Mouse (Mus musculus) spleen, adult 2 months (tissue): Measurements from ENCODE around the gene Plcg2. TPM values are rescaled to one million over a fixed set of nuclear protein-coding genes. Genes with fewer than 3 reads are reported as not detected.
A peak's percentile ranks its signal among the peaks of the same experiment; 100 is the strongest.

Experiments
- DNase-seq, 2 experiments: peaks; one replicate each; pipeline versions ENCODE4 v3.0.0 to v3.0.0-alpha.2; 2012 to 2021; ENCODE audit warnings: low spot score in 2 of 2, low read depth in 1 of 2
- H3K27ac ChIP-seq: fragments of 200-500 bp; 2 replicates; pipeline ENCODE4 v1.5.1; 2012; ENCODE audit warnings: low read length, inconsistent platforms; ENCODE audit not compliant: insufficient read depth
- H3K27me3 ChIP-seq: fragments of 200-500 bp; 2 replicates; pipeline ENCODE4 v1.6.1; 2012; ENCODE audit warnings: mild to moderate bottlenecking, moderate library complexity, low read length, inconsistent platforms; ENCODE audit not compliant: control insufficient read depth, insufficient read depth
- H3K36me3 ChIP-seq: fragments of 200-500 bp; 2 replicates; pipeline ENCODE4 v1.6.1; 2012; ENCODE audit warnings: mild to moderate bottlenecking, low read length, inconsistent platforms; ENCODE audit not compliant: control insufficient read depth, insufficient read depth
- H3K4me1 ChIP-seq: fragments of 200-500 bp; 2 replicates; pipeline ENCODE4 v1.6.1; 2011; ENCODE audit warnings: inconsistent platforms; ENCODE audit not compliant: control insufficient read depth, insufficient read depth, insufficient read length
- H3K4me3 ChIP-seq: fragments of 200-500 bp; 2 replicates; pipeline ENCODE4 v1.5.1; 2011; ENCODE audit warnings: mild to moderate bottlenecking, inconsistent platforms; ENCODE audit not compliant: insufficient read depth, insufficient read length; ENCODE audit errors: extremely low read depth
- CTCF ChIP-seq: fragments of 200-500 bp; IDR thresholded peaks from 2 replicates; pipeline ENCODE4 v1.5.1; 2011; ENCODE audit warnings: mild to moderate bottlenecking, inconsistent platforms; ENCODE audit not compliant: insufficient read depth, insufficient read length, insufficient replicate concordance; ENCODE audit errors: extremely low read depth
- POLR2A ChIP-seq: fragments of 200-500 bp; IDR thresholded peaks from 2 replicates; pipeline ENCODE4 v1.6.1; 2011; ENCODE audit warnings: low read depth, low read length, inconsistent platforms
- WGBS: fragments of 180-500 bp; shearing (Covaris S2); methylation state at CpG from one replicate; pipeline ENCODE4 v1.1.7; 2018; 5-methylcytosine and 5-hydroxymethylcytosine counted together
- polyA plus RNA-seq: library from polyadenylated mRNA; depleted of rRNA; stranded (reverse); fragments of >200 nt; gene quantifications from 2 replicates; pipeline ENCODE4 v1.2.3, GENCODE M21; 2012

The Plcg2 gene
- polyA plus RNA-seq, 1 experiment = 51.1 TPM

DNA sequence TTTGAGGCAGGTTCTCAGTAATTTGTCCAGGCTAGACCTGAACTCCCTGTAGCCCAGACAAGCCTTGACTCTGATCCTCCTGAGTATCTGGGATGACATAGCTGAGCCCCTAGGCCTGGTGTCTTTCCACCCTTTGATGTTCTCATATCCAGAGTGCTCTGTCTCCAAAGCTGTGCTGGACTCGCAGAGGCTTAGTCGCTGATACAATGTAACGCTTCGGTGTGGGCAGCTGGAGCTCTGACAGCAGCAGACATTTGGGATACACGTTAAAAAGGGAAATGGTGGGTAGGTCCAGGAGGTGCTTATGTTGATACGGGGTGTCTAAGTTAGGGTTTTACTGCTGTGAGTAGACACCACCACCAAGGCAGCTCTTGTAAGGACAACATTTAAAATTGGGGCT, 80.8 kb downstream of the Plcg2 start:
- peaks cover 24% of the 10 kb centered on the region for H3K36me3 ChIP-seq
- no peak for DNase-seq
- no peaks in the 10 kb centered on the region for H3K4me1 ChIP-seq
- TF ChIP-seq CTCF (no peak), POLR2A (no peak)
- H3K4me3 ChIP-seq = no peak overlapping the region
- 94% methylated on average over 6 of the region's 6 CpGs for WGBS
- no peaks in the 10 kb centered on the region for H3K27me3 ChIP-seq
- H3K27ac ChIP-seq = no peak overlapping the region

GRCm38 (mm10) chr8:117593862-117594261, 95.8 kb downstream of the Plcg2 start:
- peaks cover 71% of the 10 kb centered on the region for H3K36me3 ChIP-seq
- H3K4me1 ChIP-seq = no peaks in the 10 kb centered on the region
- no peak for TF ChIP-seq CTCF
- no peak for TF ChIP-seq POLR2A

DNA sequence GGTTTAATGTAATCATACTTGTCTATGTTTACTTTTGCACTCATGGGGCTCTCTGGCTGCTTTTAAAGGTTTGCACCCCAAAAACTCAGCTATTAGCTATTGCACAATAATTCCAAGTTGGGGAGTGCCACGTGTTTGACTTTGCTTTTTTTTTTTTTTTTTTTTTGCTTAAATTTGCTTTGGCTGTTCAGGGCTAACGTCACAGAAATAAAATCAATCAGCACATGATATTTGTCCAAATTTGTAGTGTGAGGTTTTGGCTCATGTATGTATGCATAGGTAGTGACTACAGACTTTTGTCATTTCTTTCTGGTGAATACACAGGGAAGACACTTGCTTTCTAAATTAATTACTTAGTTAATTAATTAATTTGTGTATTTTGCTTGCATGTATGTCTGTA, 96.9 kb downstream of the Plcg2 start:
- H3K27me3 ChIP-seq = no peaks in the 10 kb centered on the region
- peaks cover 70% of the 10 kb centered on the region for H3K36me3 ChIP-seq
- H3K27ac ChIP-seq = no peak overlapping the region
- H3K4me1 ChIP-seq = no peaks in the 10 kb centered on the region
- WGBS = 86% methylated on average over 2 of the region's 2 CpGs
- H3K4me3 ChIP-seq = no peak overlapping the region
- no peak for DNase-seq
- TF ChIP-seq CTCF (no peak), POLR2A (no peak)

More at GRCm38 (mm10) chr8:117593862-117594261, 95.8 kb downstream of the Plcg2 start:
- 93% methylated on average over 5 of the region's 5 CpGs for WGBS
- Histone ChIP-seq H3K4me3 (no peak overlapping the region), H3K27me3 (no peaks in the 10 kb centered on the region), H3K27ac (no peak overlapping the region)
- no peak for DNase-seq

- Histone ChIP-seq H3K36me3 (peaks cover 69% of the 10 kb centered on the region), H3K4me1 (no peaks in the 10 kb centered on the region), H3K4me3 (no peak overlapping the region), H3K27ac (no peak overlapping the region), H3K27me3 (no peaks in the 10 kb centered on the region)
- WGBS = 62% methylated on average over 5 of the region's 5 CpGs
- no peak for TF ChIP-seq POLR2A
- no peak for TF ChIP-seq CTCF
- DNase-seq = no peak
Measured at GRCm38 (mm10) chr8:117596777-117597176, 98.7 kb downstream of the Plcg2 start.

DNA sequence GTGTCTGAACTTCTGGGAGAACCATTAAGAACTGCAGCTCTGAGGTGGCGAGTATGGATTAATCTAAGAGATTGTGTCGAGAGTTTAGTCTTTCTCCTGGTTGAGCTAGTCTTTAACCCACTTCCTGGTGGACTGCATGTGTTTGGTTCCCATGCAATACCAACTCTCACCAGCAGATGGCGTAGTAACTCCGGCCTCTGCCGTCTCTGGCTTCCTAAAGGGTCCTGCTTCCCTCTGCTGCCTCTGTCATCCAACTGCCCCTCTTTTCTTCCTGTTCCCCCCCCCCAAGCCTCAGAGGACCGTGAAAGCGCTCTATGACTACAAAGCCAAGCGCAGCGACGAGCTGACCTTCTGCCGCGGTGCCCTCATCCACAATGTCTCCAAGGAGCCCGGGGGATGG, 102.7 kb downstream of the Plcg2 start:
- H3K27me3 ChIP-seq = no peaks in the 10 kb centered on the region
- H3K4me1 ChIP-seq = no peaks in the 10 kb centered on the region
- H3K36me3 ChIP-seq = peaks cover 66% of the 10 kb centered on the region
- TF ChIP-seq CTCF (peak; percentile 55; the same call in 1 of the 2 replicates), POLR2A (no peak)
- H3K4me3 ChIP-seq = no peak overlapping the region
- H3K27ac ChIP-seq = no peak overlapping the region
- no peak for DNase-seq
- 93% methylated on average over 13 of the region's 13 CpGs for WGBS

DNA sequence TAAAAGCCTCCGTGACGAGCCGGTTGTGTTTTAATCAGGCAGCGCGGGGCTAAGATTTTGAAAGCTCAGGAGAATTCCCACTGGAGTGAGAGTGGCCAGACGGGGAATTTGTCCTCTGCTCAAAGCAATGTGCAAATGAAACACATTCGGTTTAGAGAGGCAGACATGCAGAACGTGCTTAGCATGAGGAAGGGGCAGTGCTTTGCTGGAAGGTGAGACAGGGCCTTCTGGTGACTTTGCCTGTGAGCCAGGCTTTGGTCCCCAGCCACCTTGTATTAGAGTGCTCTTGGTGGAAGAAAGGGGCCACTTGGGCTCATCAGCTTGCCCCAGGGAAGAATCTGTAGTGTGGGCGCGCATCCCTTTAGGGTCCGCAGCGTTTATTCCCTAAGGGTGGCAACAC, 106.0 kb downstream of the Plcg2 start:
- 96% methylated on average over 12 of the region's 12 CpGs for WGBS
- no peak overlapping the region for H3K4me3 ChIP-seq
- no peaks in the 10 kb centered on the region for H3K4me1 ChIP-seq
- no peak for TF ChIP-seq CTCF
- no peak for TF ChIP-seq POLR2A
- H3K36me3 ChIP-seq = peaks cover 49% of the 10 kb centered on the region
- DNase-seq = no peak
- no peaks in the 10 kb centered on the region for H3K27me3 ChIP-seq
- H3K27ac ChIP-seq = no peak overlapping the region

DNA sequence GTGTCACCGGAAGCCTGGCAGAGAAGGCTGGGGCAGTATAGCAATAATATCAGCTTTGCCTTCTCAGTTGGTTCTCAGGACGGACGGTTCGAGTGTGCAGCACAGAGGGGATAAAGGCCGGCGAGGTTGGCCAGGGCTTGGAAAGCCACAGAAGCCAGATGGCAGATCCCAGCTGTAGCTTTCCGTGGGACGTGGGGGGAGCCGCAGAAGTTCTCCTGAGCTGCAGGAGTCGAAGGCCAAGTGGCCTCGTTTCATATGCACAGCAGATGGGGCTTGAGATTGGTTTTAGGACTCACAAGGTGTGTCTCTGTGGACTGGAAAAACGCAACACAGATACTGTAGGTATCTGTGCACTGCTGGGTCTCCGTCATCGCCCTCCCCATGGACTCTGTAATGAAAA, 106.6 kb downstream of the Plcg2 start:
- Histone ChIP-seq H3K4me3 (no peak overlapping the region), H3K27ac (no peak overlapping the region), H3K4me1 (no peaks in the 10 kb centered on the region), H3K36me3 (peaks cover 50% of the 10 kb centered on the region), H3K27me3 (no peaks in the 10 kb centered on the region)
- no peak for DNase-seq
- 94% methylated on average over 14 of the region's 14 CpGs for WGBS
- TF ChIP-seq CTCF (no peak), POLR2A (no peak)
